Mouse (Mus musculus): ENCODE measurements at regions not wholly inside any gene's neighbourhood (a gene's known extent, or its start where the extent isn't known, plus 50 kb on each side); places are given as distances from the start of the nearest gene placed in this dataset.

DNA sequence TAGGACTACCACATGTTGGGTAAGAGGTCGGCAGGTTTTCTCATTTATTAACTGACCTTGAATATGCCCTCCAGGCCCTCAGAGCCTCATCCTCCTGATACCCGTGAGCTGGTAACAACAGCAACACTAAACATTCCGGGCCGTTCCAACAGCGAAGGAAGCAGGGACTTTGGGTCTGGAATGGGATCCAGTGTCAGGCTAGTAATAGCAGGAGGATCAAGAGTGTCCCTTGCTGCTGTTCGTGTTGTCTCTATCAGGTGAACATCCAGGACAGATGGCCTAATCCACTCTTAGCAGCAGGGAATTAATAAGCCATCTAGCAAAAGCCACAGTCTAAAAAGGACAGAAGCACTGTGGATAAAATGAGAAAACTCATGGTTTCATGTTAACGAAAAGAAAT, 106.7 kb downstream of the Cpeb2 start:
- peak in 1 of 2 experiments; percentile 9 for DNase-seq

DNA sequence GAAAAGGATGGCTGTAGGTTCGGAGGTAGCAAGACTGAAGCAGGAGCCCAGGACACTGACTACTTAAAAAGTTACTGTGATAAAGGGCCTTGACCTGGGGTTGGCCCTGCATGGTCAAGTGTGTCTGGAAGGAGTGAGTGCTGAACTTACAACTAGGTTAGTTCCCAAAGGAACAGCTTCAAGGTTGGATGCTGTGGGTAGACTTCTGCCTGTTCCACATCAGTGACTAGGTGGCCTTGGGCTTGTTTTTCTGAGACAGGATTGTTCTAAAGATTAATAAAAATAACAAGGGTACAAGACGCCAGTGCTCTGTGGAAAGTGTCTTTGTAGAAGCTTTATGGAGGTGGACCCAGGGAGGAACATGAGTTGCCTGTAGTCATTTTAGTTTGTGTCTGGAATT, 108.5 kb downstream of the Cpeb2 start:
- DNase-seq, result no peak

GRCm38 (mm10) chr5:43344441-43344840, 111.5 kb downstream of the Cpeb2 start:
- no peak for DNase-seq

- no peak for DNase-seq
Observed at GRCm38 (mm10) chr5:43350987-43351386, 118.0 kb downstream of the Cpeb2 start.

DNA sequence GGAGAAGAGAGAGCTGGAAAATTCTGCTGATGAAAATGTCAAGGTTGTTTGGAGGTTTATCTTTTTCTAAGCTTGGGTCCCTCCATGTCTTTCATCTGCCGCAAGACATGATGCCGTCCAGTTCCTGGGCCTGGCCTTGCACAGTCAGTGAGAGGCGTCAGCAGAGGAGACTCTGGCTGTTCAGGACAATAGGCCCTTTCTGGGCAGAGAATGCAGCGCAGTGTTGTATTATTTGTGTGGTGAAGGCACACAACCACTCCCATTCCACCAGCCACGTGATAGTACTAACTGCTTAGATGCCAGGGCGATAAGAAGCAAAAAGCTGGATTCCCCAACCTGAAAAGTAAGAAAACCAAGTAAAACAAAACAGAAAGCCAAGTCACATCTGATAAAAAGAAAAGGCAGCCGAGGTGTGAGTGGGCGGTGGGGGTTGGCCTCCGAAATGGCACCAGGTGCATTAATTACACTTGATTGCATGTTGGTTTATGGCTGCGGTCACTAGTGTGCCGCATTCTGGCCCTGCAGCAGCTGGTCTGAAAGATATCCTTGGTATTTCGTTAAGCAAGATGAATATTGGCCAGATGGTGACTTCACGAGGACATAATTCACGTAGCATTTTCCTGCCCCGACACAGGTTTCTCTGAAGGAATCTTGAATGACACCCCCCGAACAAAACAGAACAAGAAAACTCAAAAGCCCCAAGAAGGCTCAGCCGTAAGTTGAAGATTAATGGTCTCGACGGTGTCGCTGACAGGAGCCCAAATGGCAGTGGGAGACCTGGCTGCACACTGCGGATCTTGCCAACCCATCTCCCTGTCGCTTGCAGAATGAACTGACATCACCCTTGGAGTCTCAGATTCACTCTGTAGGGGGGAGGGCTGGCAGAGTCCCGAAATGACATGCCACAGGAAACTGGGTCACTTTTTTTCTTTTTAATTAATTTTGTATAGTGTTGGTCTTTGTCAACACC, 120.3 kb downstream of the Cpeb2 start:
- peak; percentile 4 to 21 for DNase-seq

- DNase-seq, result no peak
Observed at GRCm38 (mm10) chr5:43354351-43354942, 121.5 kb downstream of the Cpeb2 start.

DNA sequence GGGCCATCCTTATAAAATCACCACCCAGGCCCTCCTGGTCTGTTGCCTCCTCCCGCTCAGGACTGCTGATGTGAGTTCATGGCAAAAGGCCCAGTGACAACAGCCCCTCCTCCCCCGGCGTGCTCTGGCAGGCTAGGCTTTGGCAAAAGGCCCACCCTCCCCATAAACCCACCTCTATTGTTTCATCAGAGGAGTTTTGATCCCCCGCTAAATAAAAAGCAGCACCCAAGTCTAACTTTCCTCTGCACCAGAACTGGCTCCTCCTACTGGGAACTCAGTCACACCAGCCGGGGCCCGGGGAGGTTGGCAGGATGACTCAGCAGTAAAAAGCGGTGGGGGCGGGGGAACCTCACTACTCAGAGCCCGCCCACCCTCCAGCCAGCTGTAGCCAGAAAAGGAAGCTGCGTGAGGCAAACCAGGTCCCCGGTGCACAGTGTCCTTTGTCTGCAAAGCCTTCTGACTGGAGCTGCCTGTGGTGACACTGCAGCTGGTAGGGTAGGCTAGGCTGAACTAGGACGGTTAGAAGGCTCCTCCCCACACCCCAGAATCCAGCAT, 122.1 kb downstream of the Cpeb2 start:
- DNase-seq, result peak; percentile 87 to 93

DNA sequence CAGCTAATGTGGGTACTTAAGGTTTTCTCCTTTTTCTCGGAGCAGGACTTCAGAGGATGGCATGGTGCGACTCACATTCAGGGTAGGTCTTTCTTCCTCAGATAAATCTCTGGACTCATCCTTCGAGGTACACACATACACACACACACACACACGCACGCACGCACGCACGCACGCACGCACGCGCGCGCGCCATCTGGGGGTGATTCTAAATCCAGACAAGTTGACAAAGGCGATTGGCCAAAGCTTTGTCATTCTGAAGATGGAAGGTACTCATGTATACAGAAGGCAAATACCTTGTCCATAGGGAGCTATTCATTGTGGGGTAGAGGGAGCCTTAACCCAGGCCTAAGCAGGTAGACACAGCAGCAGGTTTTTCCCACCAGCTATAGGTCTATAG, 122.9 kb downstream of the Cpeb2 start:
- DNase-seq, result no peak

GRCm38 (mm10) chr5:43357100-43357680, 124.2 kb downstream of the Cpeb2 start:
- DNase-seq, result peak; percentile 17 to 34

DNA sequence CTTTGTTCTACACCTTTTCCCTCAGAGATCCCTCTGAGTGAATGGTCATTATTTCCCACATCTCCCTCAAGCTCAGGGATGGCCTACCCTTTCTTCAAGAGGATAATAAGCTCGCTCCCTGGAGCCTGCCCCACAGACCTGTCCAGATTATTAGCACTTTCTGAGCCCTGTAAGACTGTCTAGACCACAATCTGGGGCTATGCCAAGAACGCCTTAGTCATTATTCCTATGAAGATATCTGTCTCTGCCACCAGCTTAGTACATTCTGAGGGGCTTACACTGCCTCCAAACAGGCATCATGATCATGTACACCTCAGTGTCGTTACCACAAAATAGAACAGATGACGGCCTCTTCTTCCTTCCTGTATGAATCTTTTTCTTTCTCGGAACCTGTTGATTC, 124.9 kb downstream of the Cpeb2 start:
- no peak for DNase-seq

GRCm38 (mm10) chr5:43358928-43359765, 126.2 kb downstream of the Cpeb2 start:
- no peak for DNase-seq

- DNase-seq, result peak; percentile 43 to 47
Observed at GRCm38 (mm10) chr5:43360298-43360697, 127.3 kb downstream of the Cpeb2 start.

DNA sequence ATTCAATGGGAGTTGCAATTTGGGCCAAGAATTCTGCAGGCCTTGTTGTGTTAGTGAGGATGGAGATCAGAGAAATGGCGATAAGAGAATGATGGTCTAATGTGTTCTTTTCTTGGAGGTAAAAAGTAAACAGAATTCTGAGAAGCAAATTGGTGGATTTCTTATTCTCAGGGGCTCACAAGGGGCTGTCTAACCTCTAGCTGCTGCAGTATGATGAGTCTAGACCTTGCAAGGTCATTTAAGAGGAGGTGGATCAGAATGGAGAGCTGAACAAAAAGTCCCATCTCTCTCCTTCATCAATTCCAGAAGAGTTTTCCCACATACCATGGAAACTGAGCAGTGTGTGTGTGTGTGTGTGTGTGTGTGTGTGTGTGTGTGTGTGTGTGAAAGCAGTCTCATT, 128.1 kb downstream of the Cpeb2 start:
- no peak for DNase-seq

DNA sequence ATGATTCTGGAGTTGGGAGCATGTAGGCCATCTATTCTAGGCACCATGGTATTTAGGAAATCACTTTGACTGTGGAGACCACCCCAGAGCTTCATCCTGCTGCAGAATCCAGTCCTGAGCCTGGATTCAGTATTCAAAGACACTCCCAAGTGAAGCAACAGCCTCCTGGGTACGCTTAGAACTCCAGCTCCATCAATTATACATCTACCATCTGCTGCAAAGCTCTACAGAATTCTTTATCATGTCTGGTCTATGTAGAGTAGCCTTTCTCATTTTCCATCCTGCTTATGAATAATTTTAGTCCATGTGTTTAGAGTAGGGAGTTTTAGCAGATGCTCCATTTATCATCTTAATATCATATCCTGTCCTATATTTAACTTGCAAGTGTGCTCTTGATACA, 139.4 kb downstream of the Cpeb2 start:
- no peak for DNase-seq

DNA sequence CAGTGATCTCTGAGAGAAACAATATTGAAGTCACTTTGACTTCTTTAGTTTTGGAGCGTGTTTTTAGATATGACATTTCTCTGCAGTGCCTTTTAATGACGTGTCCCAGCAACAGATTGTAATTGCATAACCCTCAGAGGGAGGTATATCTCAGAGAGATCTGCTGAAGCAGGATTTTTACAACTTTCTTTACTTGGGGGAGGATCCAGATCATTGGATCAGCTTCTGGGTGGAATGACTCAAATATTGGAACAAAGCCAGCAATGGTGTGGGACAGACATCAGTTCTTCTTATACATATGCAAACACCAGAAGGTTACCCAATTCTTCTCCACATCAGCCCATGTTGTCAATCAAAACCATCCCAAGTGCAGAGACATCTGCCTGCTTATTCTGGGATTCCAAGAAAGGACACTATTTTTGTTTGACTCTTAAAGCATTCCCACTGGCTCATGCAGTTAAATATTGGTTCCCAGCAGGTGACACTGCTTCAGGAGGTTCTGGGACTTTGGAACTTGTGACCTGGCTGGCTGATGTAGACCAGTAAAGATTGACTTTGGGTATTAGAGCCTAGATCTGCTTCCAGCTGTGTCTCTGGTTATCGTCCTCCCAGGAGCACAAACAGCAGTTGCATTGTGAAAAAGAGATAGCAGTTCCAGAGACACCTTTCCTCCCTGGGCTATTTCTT, 130.5 kb upstream of the C1qtnf7 start:
- no peak for DNase-seq

- no peak for DNase-seq
Observed at GRCm38 (mm10) chr5:43390997-43391396, 124.3 kb upstream of the C1qtnf7 start.

DNA sequence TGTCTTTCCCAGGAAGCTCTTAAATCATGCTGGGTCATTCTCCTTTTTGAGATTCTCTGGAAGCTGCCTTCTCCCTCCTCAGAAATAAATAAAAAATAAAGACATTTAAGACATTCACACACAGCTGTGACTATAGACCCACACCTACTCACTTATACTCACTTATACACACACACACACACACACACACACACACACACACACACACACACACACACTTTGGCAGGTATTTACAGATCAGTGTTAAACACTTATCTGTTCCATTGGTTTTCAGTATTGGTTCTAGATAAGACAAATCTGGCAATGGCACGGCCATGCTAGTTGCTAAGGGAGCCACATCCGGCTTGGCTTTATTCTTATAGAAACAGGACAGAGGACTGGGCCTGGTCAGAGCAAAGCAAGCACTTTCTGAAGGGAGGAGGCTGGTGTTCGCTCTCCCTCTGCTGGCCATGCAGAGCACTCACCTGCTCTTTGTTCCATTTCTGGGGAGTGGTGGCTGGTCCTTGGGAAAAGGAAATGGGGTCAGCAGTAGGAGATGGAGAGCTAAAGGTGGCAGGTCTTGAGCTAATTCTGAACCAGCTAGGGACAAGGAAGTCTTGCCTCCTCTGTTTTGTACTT, 123.8 kb upstream of the C1qtnf7 start:
- peak; percentile 34 to 55 for DNase-seq

GRCm38 (mm10) chr5:43392908-43393545, 122.3 kb upstream of the C1qtnf7 start:
- DNase-seq, result no peak

GRCm38 (mm10) chr5:43417259-43417658, 98.1 kb upstream of the C1qtnf7 start:
- no peak for DNase-seq

DNA sequence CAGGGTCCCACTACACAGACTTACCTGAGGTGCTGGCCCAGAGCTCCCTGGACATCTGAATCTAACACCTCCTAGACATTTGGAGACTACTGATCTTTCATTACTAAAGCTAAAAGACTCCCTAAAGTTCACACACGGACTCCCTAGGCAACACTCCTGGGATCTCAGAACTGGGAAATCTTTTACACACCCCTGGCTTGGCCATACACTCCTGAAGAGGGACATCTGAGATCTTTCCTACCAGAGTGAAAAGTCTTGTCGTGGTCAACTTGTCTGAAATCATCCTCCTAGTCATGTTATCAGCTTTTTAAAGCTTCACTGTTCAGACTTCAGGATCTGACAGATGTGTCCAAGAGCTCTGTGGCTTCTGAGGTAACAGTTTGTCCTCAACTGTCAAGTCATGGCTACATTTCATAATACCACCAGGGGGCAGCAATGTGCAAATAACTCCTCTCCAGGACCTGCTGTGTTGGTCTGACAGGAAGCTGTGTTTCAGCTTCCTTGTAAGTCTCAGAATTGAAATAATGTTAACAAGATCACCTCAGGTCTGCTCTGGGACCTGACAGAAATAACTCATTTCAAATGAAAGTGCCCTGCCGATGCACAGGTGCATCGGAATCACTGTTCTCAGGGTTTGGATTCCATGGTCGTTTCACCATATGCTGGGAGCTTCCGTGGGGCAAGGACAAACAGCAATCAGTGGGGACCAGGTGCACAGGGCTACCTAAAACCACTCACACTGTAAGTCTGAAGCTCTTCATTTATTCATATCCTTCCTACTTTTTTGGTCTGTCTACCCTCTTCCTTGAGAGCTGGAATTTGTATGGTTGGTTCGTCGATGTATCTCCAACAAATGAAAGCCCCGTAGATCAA, 92.3 kb upstream of the C1qtnf7 start:
- peak; percentile 70 to 80 for DNase-seq

Measured in kidney, postnatal 4 days (tissue).